Mouse (Mus musculus): ENCODE data around the gene Arg2. TPM values are rescaled to one million over a fixed set of nuclear protein-coding genes. Genes with fewer than 3 reads are reported as not detected.

Gene Arg2
- polyA plus RNA-seq, 1 experiment from 2014 or later, result 0.99 TPM

DNA sequence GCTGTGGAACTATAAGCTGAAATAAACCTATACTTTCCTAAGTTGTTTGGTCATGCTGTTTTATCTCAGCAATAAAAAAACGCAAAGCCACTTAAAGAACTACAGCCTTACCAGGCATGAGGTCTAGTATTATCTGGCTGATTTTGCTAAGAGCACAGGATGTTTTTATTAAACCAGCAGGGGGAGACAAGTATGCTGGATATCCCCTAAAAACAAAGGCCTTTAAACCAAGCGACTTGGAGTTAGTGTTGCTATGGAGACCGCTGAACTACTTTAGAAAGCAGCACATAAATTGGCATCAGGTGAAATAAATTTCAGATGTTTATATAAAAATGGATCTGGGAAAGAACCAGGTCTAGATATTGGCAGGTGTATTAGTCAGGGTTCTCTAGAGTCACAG lies 7.8 kb upstream of the Arg2 start:
- Histone ChIP-seq H3K27me3 (ENCODE audit: control insufficient read depth, insufficient read depth, low read length) (no peaks in the 10 kb centered on the region), H3K4me3 (ENCODE audit: low read depth, low read length) (no peak overlapping the region), H3K27ac (replicated peaks; ENCODE audit: low read depth, low read length) (no peak overlapping the region), H3K4me1 (ENCODE audit: control insufficient read depth, insufficient read depth, low read length) (no peaks in the 10 kb centered on the region), H3K9me3 (ENCODE audit: control insufficient read depth, low read length) (no peaks in the 10 kb centered on the region), H3K36me3 (ENCODE audit: control insufficient read depth, insufficient read depth, low read length) (no peaks in the 10 kb centered on the region), H3K4me2 (ENCODE audit: low read depth, severe bottlenecking) (no peak overlapping the region), H3K9ac (ENCODE audit: low read length) (no peak overlapping the region)
- no peak for ATAC-seq (ENCODE audit: insufficient number of reproducible peaks, low FRiP score, low TSS enrichment, low read depth)
- 37% methylated on average over 3 of the region's 3 CpGs for WGBS
- no peak for DNase-seq (ENCODE audit: low spot score)

DNA sequence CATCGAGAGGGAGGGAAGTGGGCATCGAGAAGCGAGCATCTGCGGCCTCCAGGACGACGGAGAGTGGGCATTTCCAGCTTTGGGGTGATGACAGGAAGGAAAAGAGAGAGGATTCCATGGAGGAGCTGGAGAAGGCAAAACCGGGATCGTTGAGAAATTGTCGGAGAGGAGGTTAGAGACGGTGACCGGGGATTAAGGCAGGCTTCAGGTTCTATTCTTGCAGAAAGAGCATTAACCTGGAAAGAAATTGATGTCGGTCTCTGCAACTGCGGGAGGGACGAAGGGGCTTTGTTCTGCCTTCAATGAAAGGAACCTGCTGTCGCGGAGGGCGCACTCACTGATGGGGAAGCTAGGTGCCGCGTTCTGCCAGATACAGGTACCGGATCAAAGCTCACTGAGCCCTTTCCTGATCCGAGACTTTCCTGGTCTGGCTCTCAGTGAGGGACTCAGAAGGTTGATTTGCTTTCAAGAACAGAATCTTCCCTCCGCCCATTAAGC lies 650 bp downstream of the Arg2 start:
- H3K9me3 ChIP-seq (ENCODE audit: control insufficient read depth, low read length), result no peaks in the 10 kb centered on the region
- no peak overlapping the region for H3K9ac ChIP-seq (ENCODE audit: low read length)
- H3K4me2 ChIP-seq (ENCODE audit: low read depth, severe bottlenecking), result peak overlapping the region; percentile 68
- H3K4me1 ChIP-seq (ENCODE audit: control insufficient read depth, insufficient read depth, low read length), result no peaks in the 10 kb centered on the region
- no peaks in the 10 kb centered on the region for H3K36me3 ChIP-seq (ENCODE audit: control insufficient read depth, insufficient read depth, low read length)
- DNase-seq (ENCODE audit: low spot score), result peak; percentile 51
- no peak overlapping the region for H3K27ac ChIP-seq (replicated peaks; ENCODE audit: low read depth, low read length)
- peak overlapping the region; percentile 33 for H3K4me3 ChIP-seq (ENCODE audit: low read depth, low read length)
- H3K27me3 ChIP-seq (ENCODE audit: control insufficient read depth, insufficient read depth, low read length), result peaks cover 34% of the 10 kb centered on the region
- no peak for ATAC-seq (ENCODE audit: insufficient number of reproducible peaks, low FRiP score, low TSS enrichment, low read depth)
- 2% methylated on average over 22 of the region's 22 CpGs for WGBS

DNA sequence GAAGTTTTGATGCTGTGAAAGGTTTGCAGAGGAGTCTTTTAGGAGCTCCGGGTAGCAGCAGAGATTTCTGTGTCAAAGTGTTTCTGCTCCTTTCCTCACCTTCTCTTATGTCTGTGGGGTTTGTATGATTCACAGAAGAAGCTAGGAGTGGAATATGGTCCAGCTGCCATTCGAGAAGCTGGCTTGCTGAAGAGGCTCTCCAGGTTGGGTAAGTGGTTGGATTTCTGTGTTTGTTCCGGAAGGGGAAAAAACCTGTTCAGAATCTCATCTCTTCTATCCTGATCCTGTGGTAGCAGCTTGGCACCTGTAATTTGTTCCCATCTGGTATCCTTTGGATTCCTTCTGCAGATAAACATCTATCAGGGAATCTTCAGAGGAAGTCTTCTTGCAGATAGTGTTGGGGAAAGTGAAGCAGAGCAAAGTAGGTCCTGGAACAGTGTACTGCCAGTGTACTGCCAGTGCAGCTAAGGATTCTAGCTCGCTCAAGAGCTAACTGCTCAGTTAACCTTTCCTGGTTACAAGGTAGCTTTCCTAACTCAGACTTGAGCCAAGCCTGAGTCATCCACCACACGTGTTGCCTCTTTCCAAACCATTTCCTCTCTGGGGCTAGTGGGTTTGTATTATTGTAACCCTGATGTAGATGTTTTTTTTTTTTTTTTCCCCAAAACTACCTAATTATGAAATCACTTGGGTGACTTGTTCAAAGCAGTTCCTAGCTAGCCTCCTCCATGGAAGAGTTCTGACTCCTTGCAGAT lies 1.3 kb downstream of the Arg2 start:
- H3K27me3 ChIP-seq (ENCODE audit: control insufficient read depth, insufficient read depth, low read length), result peaks cover 34% of the 10 kb centered on the region
- no peak overlapping the region for H3K9ac ChIP-seq (ENCODE audit: low read length)
- H3K4me2 ChIP-seq (ENCODE audit: low read depth, severe bottlenecking), result no peak overlapping the region
- H3K27ac ChIP-seq (replicated peaks; ENCODE audit: low read depth, low read length), result no peak overlapping the region
- ATAC-seq (ENCODE audit: insufficient number of reproducible peaks, low FRiP score, low TSS enrichment, low read depth) (no peak), DNase-seq (ENCODE audit: low spot score) (no peak)
- H3K9me3 ChIP-seq (ENCODE audit: control insufficient read depth, low read length), result no peaks in the 10 kb centered on the region
- WGBS, result 30% methylated on average over 5 of the region's 5 CpGs
- H3K4me3 ChIP-seq (ENCODE audit: low read depth, low read length), result no peak overlapping the region
- no peaks in the 10 kb centered on the region for H3K4me1 ChIP-seq (ENCODE audit: control insufficient read depth, insufficient read depth, low read length)
- no peaks in the 10 kb centered on the region for H3K36me3 ChIP-seq (ENCODE audit: control insufficient read depth, insufficient read depth, low read length)

DNA sequence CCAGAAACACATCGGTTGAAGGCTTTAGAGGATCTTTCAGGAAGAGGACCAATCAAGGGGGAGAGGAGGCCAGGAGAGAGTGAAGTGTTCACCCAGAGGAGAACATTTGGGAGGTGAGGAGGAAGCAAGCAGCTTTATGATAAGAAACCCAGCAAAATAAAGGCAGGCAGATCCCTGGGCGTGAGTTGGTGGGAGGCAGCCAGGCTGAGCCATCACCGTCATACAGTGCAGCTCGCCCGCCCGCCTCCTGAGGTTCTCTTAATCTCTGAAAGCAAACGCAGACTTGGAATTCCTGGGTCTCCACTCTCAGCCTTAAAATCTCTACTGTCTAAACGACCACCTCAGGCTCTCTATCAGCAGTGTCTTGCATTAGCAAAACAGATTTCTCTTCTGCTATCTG lies 4.1 kb downstream of the Arg2 start:
- Histone ChIP-seq H3K9ac (ENCODE audit: low read length) (no peak overlapping the region), H3K4me3 (ENCODE audit: low read depth, low read length) (no peak overlapping the region), H3K9me3 (ENCODE audit: control insufficient read depth, low read length) (no peaks in the 10 kb centered on the region), H3K36me3 (ENCODE audit: control insufficient read depth, insufficient read depth, low read length) (no peaks in the 10 kb centered on the region), H3K27me3 (ENCODE audit: control insufficient read depth, insufficient read depth, low read length) (peaks cover 31% of the 10 kb centered on the region), H3K4me1 (ENCODE audit: control insufficient read depth, insufficient read depth, low read length) (no peaks in the 10 kb centered on the region), H3K27ac (replicated peaks; ENCODE audit: low read depth, low read length) (no peak overlapping the region), H3K4me2 (ENCODE audit: low read depth, severe bottlenecking) (no peak overlapping the region)
- ATAC-seq (ENCODE audit: insufficient number of reproducible peaks, low FRiP score, low TSS enrichment, low read depth) (no peak), DNase-seq (ENCODE audit: low spot score) (no peak)
- WGBS, result 50% methylated on average over 8 of the region's 8 CpGs

DNA sequence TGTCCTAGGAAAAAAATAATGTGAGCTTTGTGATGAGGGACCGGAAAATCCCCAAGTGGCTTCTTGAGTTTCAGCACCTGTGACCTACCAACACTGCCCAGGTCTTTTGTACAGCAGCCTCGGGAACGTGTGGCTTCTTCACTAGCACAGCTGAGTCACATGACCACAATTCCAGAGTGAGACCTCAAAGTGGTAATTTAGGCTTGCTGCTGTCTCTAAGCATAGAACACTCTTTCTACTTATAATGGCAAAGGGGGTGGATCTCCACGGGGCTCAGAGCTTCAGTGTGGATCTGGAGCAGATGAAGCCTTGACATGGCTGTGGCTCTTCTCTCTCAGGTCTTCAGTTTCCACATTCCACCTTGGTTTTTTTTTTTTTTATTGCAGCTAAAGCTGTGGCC lies 4.5 kb downstream of the Arg2 start:
- no peak overlapping the region for H3K4me3 ChIP-seq (ENCODE audit: low read depth, low read length)
- H3K36me3 ChIP-seq (ENCODE audit: control insufficient read depth, insufficient read depth, low read length), result no peaks in the 10 kb centered on the region
- no peak overlapping the region for H3K9ac ChIP-seq (ENCODE audit: low read length)
- ATAC-seq (ENCODE audit: insufficient number of reproducible peaks, low FRiP score, low TSS enrichment, low read depth) (no peak), DNase-seq (ENCODE audit: low spot score) (no peak)
- no peaks in the 10 kb centered on the region for H3K9me3 ChIP-seq (ENCODE audit: control insufficient read depth, low read length)
- 42% methylated on average over 4 of the region's 4 CpGs for WGBS
- H3K27me3 ChIP-seq (ENCODE audit: control insufficient read depth, insufficient read depth, low read length), result peaks cover 31% of the 10 kb centered on the region
- H3K4me1 ChIP-seq (ENCODE audit: control insufficient read depth, insufficient read depth, low read length), result no peaks in the 10 kb centered on the region
- H3K4me2 ChIP-seq (ENCODE audit: low read depth, severe bottlenecking), result no peak overlapping the region
- H3K27ac ChIP-seq (replicated peaks; ENCODE audit: low read depth, low read length), result no peak overlapping the region

DNA sequence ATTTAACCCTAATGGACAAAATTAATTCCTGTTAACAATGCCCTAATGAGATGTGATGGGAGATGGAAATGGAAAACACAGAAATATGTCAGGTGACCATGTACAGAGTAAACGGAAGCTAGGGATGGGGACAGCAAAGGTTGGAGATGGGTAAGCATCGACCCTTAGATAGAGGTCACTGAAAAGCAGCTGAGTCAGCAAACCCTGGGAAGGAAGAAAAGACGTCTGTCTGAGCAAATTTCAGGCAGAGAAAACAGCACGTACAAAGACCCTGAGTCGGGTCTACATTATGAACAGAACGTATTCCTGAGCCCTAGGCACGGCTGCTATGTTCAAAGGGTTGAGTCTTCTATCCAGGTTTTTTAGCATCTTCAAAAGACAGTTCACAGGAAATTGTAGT lies 6.4 kb downstream of the Arg2 start:
- ATAC-seq (ENCODE audit: insufficient number of reproducible peaks, low FRiP score, low TSS enrichment, low read depth), result no peak
- no peak for DNase-seq (ENCODE audit: low spot score)
- Histone ChIP-seq H3K4me2 (ENCODE audit: low read depth, severe bottlenecking) (no peak overlapping the region), H3K36me3 (ENCODE audit: control insufficient read depth, insufficient read depth, low read length) (no peaks in the 10 kb centered on the region), H3K9me3 (ENCODE audit: control insufficient read depth, low read length) (no peaks in the 10 kb centered on the region), H3K27ac (replicated peaks; ENCODE audit: low read depth, low read length) (no peak overlapping the region), H3K4me1 (ENCODE audit: control insufficient read depth, insufficient read depth, low read length) (no peaks in the 10 kb centered on the region), H3K9ac (ENCODE audit: low read length) (no peak overlapping the region), H3K27me3 (ENCODE audit: control insufficient read depth, insufficient read depth, low read length) (peaks cover 12% of the 10 kb centered on the region), H3K4me3 (ENCODE audit: low read depth, low read length) (no peak overlapping the region)
- 73% methylated on average over 7 of the region's 7 CpGs for WGBS

DNA sequence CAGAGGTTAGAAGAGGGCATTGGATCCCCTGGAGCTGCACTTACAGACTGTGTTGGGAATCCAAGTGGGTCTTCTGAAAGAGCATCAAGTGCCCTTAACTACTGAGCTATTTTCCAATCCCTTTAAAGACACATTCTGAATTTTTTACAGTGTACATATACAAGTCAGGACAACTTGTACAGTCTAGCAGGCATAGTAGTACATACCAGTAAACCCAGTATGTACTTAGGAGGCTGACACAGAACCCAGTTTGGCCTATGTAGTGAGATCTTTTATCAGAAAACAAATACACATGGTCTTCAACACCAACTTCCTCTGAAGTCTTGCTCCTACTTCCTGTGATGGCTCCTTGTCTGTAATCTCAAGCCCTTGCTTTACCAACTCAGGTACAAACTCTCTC lies 8.4 kb downstream of the Arg2 start:
- ATAC-seq (ENCODE audit: insufficient number of reproducible peaks, low FRiP score, low TSS enrichment, low read depth) (no peak), DNase-seq (ENCODE audit: low spot score) (no peak)
- H3K27ac ChIP-seq (replicated peaks; ENCODE audit: low read depth, low read length), result no peak overlapping the region
- no peaks in the 10 kb centered on the region for H3K36me3 ChIP-seq (ENCODE audit: control insufficient read depth, insufficient read depth, low read length)
- H3K9ac ChIP-seq (ENCODE audit: low read length), result no peak overlapping the region
- H3K27me3 ChIP-seq (ENCODE audit: control insufficient read depth, insufficient read depth, low read length), result no peaks in the 10 kb centered on the region
- H3K4me2 ChIP-seq (ENCODE audit: low read depth, severe bottlenecking), result no peak overlapping the region
- H3K4me3 ChIP-seq (ENCODE audit: low read depth, low read length), result no peak overlapping the region
- H3K4me1 ChIP-seq (ENCODE audit: control insufficient read depth, insufficient read depth, low read length), result no peaks in the 10 kb centered on the region
- no peaks in the 10 kb centered on the region for H3K9me3 ChIP-seq (ENCODE audit: control insufficient read depth, low read length)

DNA sequence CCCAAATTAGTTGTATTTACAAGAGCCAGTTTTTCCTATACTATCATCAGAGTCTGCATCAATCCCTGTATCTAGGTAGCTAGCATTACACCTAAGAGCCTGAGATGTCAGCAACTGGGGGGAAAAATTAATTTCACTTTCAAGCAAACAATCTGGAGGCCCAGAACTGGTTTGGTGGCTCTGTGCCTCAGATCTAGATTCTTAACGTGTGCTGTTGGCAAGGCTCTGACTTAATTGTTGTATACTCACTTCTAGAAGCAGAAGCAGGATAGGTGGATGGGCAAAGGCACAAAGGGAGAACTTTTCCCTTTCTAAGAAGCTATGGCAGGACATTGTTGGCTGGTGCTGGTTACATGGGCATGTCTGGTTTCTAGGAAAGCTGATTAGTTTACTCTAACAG lies 8.8 kb downstream of the Arg2 start:
- 63% methylated on average over 1 of the region's 1 CpGs for WGBS
- ATAC-seq (ENCODE audit: insufficient number of reproducible peaks, low FRiP score, low TSS enrichment, low read depth) (no peak), DNase-seq (ENCODE audit: low spot score) (no peak)
- Histone ChIP-seq H3K4me2 (ENCODE audit: low read depth, severe bottlenecking) (no peak overlapping the region), H3K9ac (ENCODE audit: low read length) (no peak overlapping the region), H3K36me3 (ENCODE audit: control insufficient read depth, insufficient read depth, low read length) (no peaks in the 10 kb centered on the region), H3K27me3 (ENCODE audit: control insufficient read depth, insufficient read depth, low read length) (no peaks in the 10 kb centered on the region), H3K4me1 (ENCODE audit: control insufficient read depth, insufficient read depth, low read length) (no peaks in the 10 kb centered on the region), H3K27ac (replicated peaks; ENCODE audit: low read depth, low read length) (no peak overlapping the region), H3K9me3 (ENCODE audit: control insufficient read depth, low read length) (no peaks in the 10 kb centered on the region), H3K4me3 (ENCODE audit: low read depth, low read length) (no peak overlapping the region)

DNA sequence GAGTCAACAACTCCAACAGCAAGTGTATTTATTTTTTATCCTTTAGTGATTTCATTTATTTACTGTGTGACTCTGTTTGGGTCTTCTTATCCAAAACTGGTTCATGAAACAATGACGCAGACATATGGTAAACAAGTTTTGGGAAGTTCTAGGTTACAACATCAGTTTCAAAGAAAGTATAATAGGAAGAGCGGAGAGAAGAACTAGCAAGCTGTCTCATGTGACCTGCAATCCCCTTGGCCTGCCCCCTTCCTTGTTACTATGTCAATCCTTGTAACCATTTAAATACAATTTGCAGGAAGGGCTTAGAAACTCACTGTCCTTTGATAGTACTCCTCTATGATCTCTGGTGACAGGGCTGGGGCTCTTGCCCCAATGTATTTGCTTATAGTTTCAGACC lies 10.2 kb downstream of the Arg2 start:
- ATAC-seq (ENCODE audit: insufficient number of reproducible peaks, low FRiP score, low TSS enrichment, low read depth) (no peak), DNase-seq (ENCODE audit: low spot score) (no peak)
- WGBS, result 86% methylated on average over 2 of the region's 2 CpGs
- Histone ChIP-seq H3K9ac (ENCODE audit: low read length) (no peak overlapping the region), H3K4me2 (ENCODE audit: low read depth, severe bottlenecking) (no peak overlapping the region), H3K4me1 (ENCODE audit: control insufficient read depth, insufficient read depth, low read length) (no peaks in the 10 kb centered on the region), H3K27ac (replicated peaks; ENCODE audit: low read depth, low read length) (no peak overlapping the region), H3K36me3 (ENCODE audit: control insufficient read depth, insufficient read depth, low read length) (no peaks in the 10 kb centered on the region), H3K4me3 (ENCODE audit: low read depth, low read length) (no peak overlapping the region), H3K27me3 (ENCODE audit: control insufficient read depth, insufficient read depth, low read length) (no peaks in the 10 kb centered on the region), H3K9me3 (ENCODE audit: control insufficient read depth, low read length) (no peaks in the 10 kb centered on the region)

All from limb, embryonic 11.5 days (tissue).